Mouse (Mus musculus) forebrain, embryonic 12.5 days (tissue): ENCODE data around the gene Vhl. TPM values are rescaled to one million over a fixed set of nuclear protein-coding genes. Genes with fewer than 3 reads are reported as not detected.
"Not testable (repeated sequence)": the region's sequence is repeated elsewhere in the genome, so short reads cannot be mapped to it uniquely, and the experiment has no call there.

Source experiments
- ATAC-seq: fragments of 200-750 bp; cut with Nextera tagmentation; 2 replicates; pipeline ENCODE4 v1.8.0; 2017; ENCODE audit warnings: moderate TSS enrichment; ENCODE audit not compliant: low FRiP score
- H3K27ac ChIP-seq: fragments of 300-500 bp; sonication (generic); 2 replicates; pipeline ENCODE4 v1.5.1; 2016; ENCODE audit warnings: mild to moderate bottlenecking
- H3K27me3 ChIP-seq: fragments of 300-500 bp; sonication (generic); 2 replicates; pipeline ENCODE4 v1.6.1; 2016; ENCODE audit warnings: mild to moderate bottlenecking
- H3K36me3 ChIP-seq: fragments of 300-500 bp; sonication (generic); replicated peaks from 2 replicates; pipeline ENCODE4 v1.6.1; 2016; ENCODE audit warnings: mild to moderate bottlenecking
- H3K4me1 ChIP-seq: fragments of 300-500 bp; sonication (generic); 2 replicates; pipeline ENCODE4 v1.6.1; 2016
- H3K4me2 ChIP-seq: fragments of 300-500 bp; sonication (generic); 2 replicates; pipeline ENCODE4 v1.6.1; 2016; ENCODE audit warnings: mild to moderate bottlenecking, moderate library complexity
- H3K4me3 ChIP-seq: fragments of 300-500 bp; sonication (generic); replicated peaks from 2 replicates; pipeline ENCODE4 v1.5.1; 2016; ENCODE audit warnings: mild to moderate bottlenecking
- H3K9ac ChIP-seq: fragments of 300-500 bp; sonication (generic); 2 replicates; pipeline ENCODE4 v1.6.1; 2016; ENCODE audit warnings: mild to moderate bottlenecking
- H3K9me3 ChIP-seq: fragments of 300-500 bp; sonication (generic); 2 replicates; pipeline ENCODE4 v1.6.1; 2016
- WGBS: fragments of 180-500 bp; shearing (Covaris S2); methylation state at CpG from one replicate; pipeline ENCODE4 v1.1.7; 2016; 5-methylcytosine and 5-hydroxymethylcytosine counted together
- polyA plus RNA-seq: library from polyadenylated mRNA; unstranded; fragments of >200 nt; fragmentation: Nextera tagmentation; extraction: Ambion mirVana; gene quantifications from 2 replicates; pipeline ENCODE4 v1.2.1, GENCODE M21; 2016

Vhl gene
- polyA plus RNA-seq, 1 experiment from 2014 or later = 54.9 TPM

GRCm38 (mm10) chr6:113669821-113670220, 46.1 kb downstream of the Vhl start:
- Histone ChIP-seq H3K4me2 (no peak overlapping the region), H3K4me1 (peaks cover 7% of the 10 kb centered on the region; the same call in 1 of the 2 replicates), H3K36me3 (no peaks in the 10 kb centered on the region), H3K27ac (no peak overlapping the region), H3K9ac (no peak overlapping the region), H3K9me3 (no peaks in the 10 kb centered on the region), H3K27me3 (no peaks in the 10 kb centered on the region), H3K4me3 (no peak overlapping the region)
- no peak for ATAC-seq
- 83% methylated on average over 7 of the region's 7 CpGs for WGBS

GRCm38 (mm10) chr6:113672029-113672428, 48.3 kb downstream of the Vhl start:
- WGBS = 94% methylated on average over 1 of the region's 1 CpGs
- not testable (repeated sequence) for H3K4me2 ChIP-seq, ATAC-seq, H3K4me1 ChIP-seq, H3K9ac ChIP-seq, H3K36me3 ChIP-seq, H3K27ac ChIP-seq, H3K9me3 ChIP-seq, H3K4me3 ChIP-seq, H3K27me3 ChIP-seq

GRCm38 (mm10) chr6:113672989-113673388, 49.2 kb downstream of the Vhl start:
- Histone ChIP-seq H3K9ac (no peak overlapping the region), H3K36me3 (no peaks in the 10 kb centered on the region), H3K27me3 (no peaks in the 10 kb centered on the region), H3K9me3 (no peaks in the 10 kb centered on the region), H3K27ac (no peak overlapping the region), H3K4me3 (no peak overlapping the region), H3K4me2 (no peak overlapping the region), H3K4me1 (peaks cover 7% of the 10 kb centered on the region; the same call in 1 of the 2 replicates)
- no peak for ATAC-seq
- WGBS = 84% methylated on average over 6 of the region's 6 CpGs

GRCm38 (mm10) chr6:113675234-113675633, 51.5 kb downstream of the Vhl start:
- ATAC-seq = no peak
- Histone ChIP-seq H3K4me1 (no peaks in the 10 kb centered on the region), H3K27me3 (no peaks in the 10 kb centered on the region), H3K4me3 (no peak overlapping the region), H3K36me3 (no peaks in the 10 kb centered on the region), H3K9ac (no peak overlapping the region), H3K4me2 (no peak overlapping the region), H3K27ac (no peak overlapping the region), H3K9me3 (no peaks in the 10 kb centered on the region)
- WGBS = 79% methylated on average over 4 of the region's 4 CpGs

- no peaks in the 10 kb centered on the region for H3K9me3 ChIP-seq
- H3K27me3 ChIP-seq = no peaks in the 10 kb centered on the region
- no peak overlapping the region for H3K27ac ChIP-seq
- no peak overlapping the region for H3K9ac ChIP-seq
- WGBS = 91% methylated on average over 9 of the region's 9 CpGs
- ATAC-seq = no peak
- no peak overlapping the region for H3K4me2 ChIP-seq
- no peaks in the 10 kb centered on the region for H3K36me3 ChIP-seq
- no peak overlapping the region for H3K4me3 ChIP-seq
- H3K4me1 ChIP-seq = no peaks in the 10 kb centered on the region
These were observed 52.2 kb downstream of the Vhl start for GRCm38 (mm10) chr6:113675991-113676390.

GRCm38 (mm10) chr6:113677070-113677734, 53.4 kb downstream of the Vhl start:
- no peaks in the 10 kb centered on the region for H3K27me3 ChIP-seq
- H3K4me1 ChIP-seq = no peaks in the 10 kb centered on the region
- no peak overlapping the region for H3K9ac ChIP-seq
- no peak for ATAC-seq
- H3K4me3 ChIP-seq = no peak overlapping the region
- 80% methylated on average over 14 of the region's 14 CpGs for WGBS
- no peaks in the 10 kb centered on the region for H3K9me3 ChIP-seq
- no peak overlapping the region for H3K27ac ChIP-seq
- H3K4me2 ChIP-seq = no peak overlapping the region
- H3K36me3 ChIP-seq = no peaks in the 10 kb centered on the region

GRCm38 (mm10) chr6:113678246-113679012, 54.7 kb downstream of the Vhl start:
- H3K9ac ChIP-seq = no peak overlapping the region
- H3K9me3 ChIP-seq = no peaks in the 10 kb centered on the region
- no peaks in the 10 kb centered on the region for H3K4me1 ChIP-seq
- H3K27me3 ChIP-seq = no peaks in the 10 kb centered on the region
- no peak overlapping the region for H3K4me2 ChIP-seq
- no peak overlapping the region for H3K4me3 ChIP-seq
- WGBS = 75% methylated on average over 14 of the region's 14 CpGs
- H3K27ac ChIP-seq = no peak overlapping the region
- ATAC-seq = no peak
- no peaks in the 10 kb centered on the region for H3K36me3 ChIP-seq

- Histone ChIP-seq H3K9me3 (no peaks in the 10 kb centered on the region), H3K4me1 (no peaks in the 10 kb centered on the region), H3K4me3 (no peak overlapping the region), H3K4me2 (no peak overlapping the region), H3K27ac (no peak overlapping the region), H3K9ac (no peak overlapping the region), H3K27me3 (no peaks in the 10 kb centered on the region), H3K36me3 (no peaks in the 10 kb centered on the region)
- 84% methylated on average over 9 of the region's 9 CpGs for WGBS
- no peak for ATAC-seq
These were observed 56.3 kb downstream of the Vhl start for GRCm38 (mm10) chr6:113679993-113680566.

Other genes starting within 250 kb of the Vhl start
- 67.6 and 70.7 TPM in 2 replicates for gene Tada3, start 246.1 kb upstream of the Vhl start, polyA plus RNA-seq
- gene Arpc4, start 245.8 kb upstream of the Vhl start, polyA plus RNA-seq = 327 and 333 TPM in 2 replicates
- gene Ttll3, start 234.7 kb upstream of the Vhl start, polyA plus RNA-seq = 6.5 and 7.0 TPM in 2 replicates
- gene Rpusd3, start 204.6 kb upstream of the Vhl start, polyA plus RNA-seq = 23.8 and 28.1 TPM in 2 replicates
- not detected in 2 replicates for gene Cidec, start 188.2 kb upstream of the Vhl start, polyA plus RNA-seq
- gene Jagn1, start 181.4 kb upstream of the Vhl start, polyA plus RNA-seq = 68.5 and 71.3 TPM in 2 replicates
- 0.46 and 0.55 TPM in 2 replicates for gene Il17re, start 165.5 kb upstream of the Vhl start, polyA plus RNA-seq
- gene Il17rc, start 152.5 kb upstream of the Vhl start, polyA plus RNA-seq = 1.6 and 2.2 TPM in 2 replicates
- gene Creld1, start 140.7 kb upstream of the Vhl start, polyA plus RNA-seq = 39.6 and 43.1 TPM in 2 replicates
- gene Prrt3, start 122.0 kb upstream of the Vhl start, polyA plus RNA-seq = 2.3 and 2.4 TPM in 2 replicates
- gene Emc3, start 92.3 kb upstream of the Vhl start, polyA plus RNA-seq = 77.4 and 78.5 TPM in 2 replicates
- gene Fancd2, start 92.3 kb upstream of the Vhl start, polyA plus RNA-seq = 15.9 and 18.8 TPM in 2 replicates
- 0.28 and 0.35 TPM in 2 replicates for gene Fancd2os, start 23.2 kb upstream of the Vhl start, polyA plus RNA-seq
- 189 and 194 TPM in 2 replicates for gene Brk1, start 19.2 kb upstream of the Vhl start, polyA plus RNA-seq
- gene Irak2, start 14.5 kb downstream of the Vhl start, polyA plus RNA-seq = 0.63 and 1.6 TPM in 2 replicates
- gene Tatdn2, start 73.1 kb downstream of the Vhl start, polyA plus RNA-seq = 0.94 and 0.96 TPM in 2 replicates
- gene Ghrl, start 95.9 kb downstream of the Vhl start, polyA plus RNA-seq = 0.92 and 1.2 TPM in 2 replicates
- 230 and 237 TPM in 2 replicates for gene Sec13, start 116.8 kb downstream of the Vhl start, polyA plus RNA-seq